Mouse (Mus musculus) liver, embryonic 11.5 days (tissue): ENCODE measurements around the gene Fam69a. TPM values are rescaled to one million over a fixed set of nuclear protein-coding genes. Genes with fewer than 3 reads are reported as not detected.

Source experiments
- ATAC-seq: fragments of 200-750 bp; cut with Nextera tagmentation; replicated peaks from 2 replicates; pipeline ENCODE4 v1.8.0; 2017; ENCODE audit warnings: moderate number of reproducible peaks, mild to moderate bottlenecking, moderate TSS enrichment, moderate library complexity; ENCODE audit not compliant: low FRiP score
- DNase-seq: peaks from one replicate; pipeline ENCODE4 v3.0.0-alpha.2; 2017; ENCODE audit warnings: low spot score
- H3K27ac ChIP-seq: fragments of 300-500 bp; sonication (generic); 2 replicates; pipeline ENCODE4 v1.5.1; 2014; ENCODE audit warnings: mild to moderate bottlenecking, low read depth, low read length, control low read depth
- H3K27me3 ChIP-seq: fragments of 300-500 bp; sonication (generic); replicated peaks from 2 replicates; pipeline ENCODE4 v1.6.1; 2014; ENCODE audit warnings: low read length, mixed read lengths; ENCODE audit not compliant: control insufficient read depth, insufficient read depth
- H3K36me3 ChIP-seq: fragments of 300-500 bp; sonication (generic); 2 replicates; pipeline ENCODE4 v1.6.1; 2014; ENCODE audit warnings: mild to moderate bottlenecking, low read length, moderate library complexity, mixed read lengths; ENCODE audit not compliant: control insufficient read depth, insufficient read depth
- H3K4me1 ChIP-seq: fragments of 300-500 bp; sonication (generic); replicated peaks from 2 replicates; pipeline ENCODE4 v1.6.1; 2014; ENCODE audit warnings: low read length, mixed read lengths; ENCODE audit not compliant: control insufficient read depth, insufficient read depth
- H3K4me2 ChIP-seq: fragments of 300-500 bp; sonication (generic); 2 replicates; pipeline ENCODE4 v1.6.1; 2014; ENCODE audit warnings: mild to moderate bottlenecking, control low read depth, moderate library complexity
- H3K4me3 ChIP-seq: fragments of 300-500 bp; sonication (generic); 2 replicates; pipeline ENCODE4 v1.5.1; 2014; ENCODE audit warnings: low read depth, low read length, control low read depth
- H3K9ac ChIP-seq: fragments of 300-500 bp; sonication (generic); 2 replicates; pipeline ENCODE4 v1.6.1; 2014; ENCODE audit warnings: low read depth, low read length, control low read depth
- H3K9me3 ChIP-seq: fragments of 300-500 bp; sonication (generic); 2 replicates; pipeline ENCODE4 v1.6.1; 2016; ENCODE audit warnings: low read length, inconsistent platforms, mixed read lengths; ENCODE audit not compliant: control insufficient read depth
- WGBS: fragments of 180-500 bp; shearing (Covaris S2); extraction: QIAGEN DNeasy Blood & Tissue Kit; methylation state at CpG from one replicate; pipeline ENCODE4 v1.1.7; 2014; 5-methylcytosine and 5-hydroxymethylcytosine counted together
- polyA plus RNA-seq: library from polyadenylated mRNA; unstranded; fragments of >200 nt; fragmentation: Nextera tagmentation; extraction: Ambion mirVana; gene quantifications from 2 replicates; pipeline ENCODE4 v1.2.1, GENCODE M21; 2014

The Fam69a gene
- polyA plus RNA-seq, 1 experiment from 2014 or later, result 20.6 TPM

GRCm38 (mm10) chr5:107995936-107996335 lies 9.1 kb upstream of the Fam69a start:
- Histone ChIP-seq H3K9me3 (no peaks in the 10 kb centered on the region), H3K36me3 (no peaks in the 10 kb centered on the region), H3K4me1 (no peaks in the 10 kb centered on the region), H3K27ac (no peak overlapping the region), H3K4me2 (no peak overlapping the region), H3K9ac (no peak overlapping the region), H3K27me3 (no peaks in the 10 kb centered on the region), H3K4me3 (no peak overlapping the region)
- WGBS, result 77% methylated on average over 2 of the region's 2 CpGs
- ATAC-seq, result no peak
- no peak for DNase-seq

GRCm38 (mm10) chr5:107987835-107988251 lies 958 bp upstream of the Fam69a start:
- DNase-seq (no peak), ATAC-seq (peak; percentile 65)
- peaks cover 16% of the 10 kb centered on the region for H3K4me1 ChIP-seq
- no peaks in the 10 kb centered on the region for H3K36me3 ChIP-seq
- H3K9me3 ChIP-seq, result no peaks in the 10 kb centered on the region
- 19% methylated on average over 5 of the region's 5 CpGs for WGBS
- peak overlapping the region; percentile 79 for H3K4me2 ChIP-seq
- no peaks in the 10 kb centered on the region for H3K27me3 ChIP-seq
- H3K9ac ChIP-seq, result peak overlapping the region; percentile 88
- peak overlapping the region; percentile 90 for H3K27ac ChIP-seq
- H3K4me3 ChIP-seq, result peak overlapping the region; percentile 85

GRCm38 (mm10) chr5:107986255-107986966 lies 474 bp downstream of the Fam69a start:
- peak; percentile 78 for ATAC-seq
- H3K9ac ChIP-seq, result peak overlapping the region; percentile 88

GRCm38 (mm10) chr5:107983946-107984345 lies 2.9 kb downstream of the Fam69a start:
- H3K4me2 ChIP-seq, result no peak overlapping the region
- no peaks in the 10 kb centered on the region for H3K9me3 ChIP-seq
- H3K27ac ChIP-seq, result no peak overlapping the region; the same call in 1 of the 2 replicates
- ATAC-seq (no peak), DNase-seq (no peak)
- H3K4me3 ChIP-seq, result no peak overlapping the region
- 89% methylated on average over 5 of the region's 5 CpGs for WGBS
- no peak overlapping the region for H3K9ac ChIP-seq
- peaks cover 16% of the 10 kb centered on the region for H3K4me1 ChIP-seq
- no peaks in the 10 kb centered on the region for H3K27me3 ChIP-seq
- no peaks in the 10 kb centered on the region for H3K36me3 ChIP-seq

More at GRCm38 (mm10) chr5:107986255-107986966, 474 bp downstream of the Fam69a start:
- no peaks in the 10 kb centered on the region for H3K27me3 ChIP-seq
- H3K27ac ChIP-seq, result peak overlapping the region; percentile 90
- peaks cover 16% of the 10 kb centered on the region for H3K4me1 ChIP-seq
- WGBS, result under 1% methylated on average over 47 of the region's 54 CpGs
- H3K36me3 ChIP-seq, result no peaks in the 10 kb centered on the region
- H3K9me3 ChIP-seq, result no peaks in the 10 kb centered on the region
- peak overlapping the region; percentile 79 for H3K4me2 ChIP-seq
- peak overlapping the region; percentile 85 for H3K4me3 ChIP-seq
- peak; percentile 80 for DNase-seq

GRCm38 (mm10) chr5:107982016-107982415 lies 4.9 kb downstream of the Fam69a start:
- H3K36me3 ChIP-seq, result no peaks in the 10 kb centered on the region
- no peak overlapping the region for H3K9ac ChIP-seq
- no peaks in the 10 kb centered on the region for H3K27me3 ChIP-seq
- H3K9me3 ChIP-seq, result no peaks in the 10 kb centered on the region
- WGBS, result 73% methylated on average over 3 of the region's 3 CpGs
- ATAC-seq (no peak), DNase-seq (no peak)
- peaks cover 32% of the 10 kb centered on the region for H3K4me1 ChIP-seq
- H3K4me2 ChIP-seq, result no peak overlapping the region
- H3K4me3 ChIP-seq, result no peak overlapping the region
- no peak overlapping the region for H3K27ac ChIP-seq

- H3K4me2 ChIP-seq, result no peak overlapping the region
- no peak overlapping the region for H3K4me3 ChIP-seq
- no peaks in the 10 kb centered on the region for H3K27me3 ChIP-seq
- no peaks in the 10 kb centered on the region for H3K36me3 ChIP-seq
- H3K9me3 ChIP-seq, result no peaks in the 10 kb centered on the region
- H3K4me1 ChIP-seq, result peaks cover 26% of the 10 kb centered on the region
- no peak overlapping the region for H3K27ac ChIP-seq
- no peak overlapping the region for H3K9ac ChIP-seq
- no peak for ATAC-seq
- WGBS, result 51% methylated on average over 1 of the region's 1 CpGs
- DNase-seq, result no peak
Measured at GRCm38 (mm10) chr5:107979901-107980300, 7.0 kb downstream of the Fam69a start.

GRCm38 (mm10) chr5:107978289-107979035 lies 8.4 kb downstream of the Fam69a start:
- no peaks in the 10 kb centered on the region for H3K36me3 ChIP-seq
- H3K27ac ChIP-seq, result no peak overlapping the region
- H3K4me3 ChIP-seq, result no peak overlapping the region
- H3K4me2 ChIP-seq, result no peak overlapping the region
- H3K4me1 ChIP-seq, result peaks cover 18% of the 10 kb centered on the region
- no peak overlapping the region for H3K9ac ChIP-seq
- no peak for DNase-seq
- 73% methylated on average over 6 of the region's 6 CpGs for WGBS
- no peaks in the 10 kb centered on the region for H3K9me3 ChIP-seq
- no peak for ATAC-seq
- no peaks in the 10 kb centered on the region for H3K27me3 ChIP-seq

- Histone ChIP-seq H3K9me3 (no peaks in the 10 kb centered on the region), H3K9ac (no peak overlapping the region), H3K27me3 (no peaks in the 10 kb centered on the region), H3K4me2 (no peak overlapping the region), H3K4me1 (peaks cover 25% of the 10 kb centered on the region), H3K27ac (no peak overlapping the region), H3K4me3 (no peak overlapping the region), H3K36me3 (no peaks in the 10 kb centered on the region)
- DNase-seq, result no peak
- ATAC-seq, result 0 out of 2 replicates have a peak, but pooled peaks have one; percentile 38
- 42% methylated on average over 3 of the region's 3 CpGs for WGBS
Measured at GRCm38 (mm10) chr5:107977640-107978288, 9.1 kb downstream of the Fam69a start.
